Mouse (Mus musculus) forelimb bud, embryonic 11.5 days (tissue): ENCODE measurements at regions not wholly inside any gene's neighbourhood (a gene's known extent, or its start where the extent isn't known, plus 50 kb on each side); places are given as distances from the start of the nearest gene placed in this dataset.
A peak's percentile ranks its signal among the peaks of the same experiment; 100 is the strongest.

Experiments used
- DNase-seq: peaks from one replicate; pipeline ENCODE4 v3.0.0-alpha.2; 2012; ENCODE audit warnings: low read depth, low spot score

GRCm38 (mm10) chr14:73730796-73731195 lies 69.8 kb downstream of the Gm21750 start:
- DNase-seq = no peak

DNA sequence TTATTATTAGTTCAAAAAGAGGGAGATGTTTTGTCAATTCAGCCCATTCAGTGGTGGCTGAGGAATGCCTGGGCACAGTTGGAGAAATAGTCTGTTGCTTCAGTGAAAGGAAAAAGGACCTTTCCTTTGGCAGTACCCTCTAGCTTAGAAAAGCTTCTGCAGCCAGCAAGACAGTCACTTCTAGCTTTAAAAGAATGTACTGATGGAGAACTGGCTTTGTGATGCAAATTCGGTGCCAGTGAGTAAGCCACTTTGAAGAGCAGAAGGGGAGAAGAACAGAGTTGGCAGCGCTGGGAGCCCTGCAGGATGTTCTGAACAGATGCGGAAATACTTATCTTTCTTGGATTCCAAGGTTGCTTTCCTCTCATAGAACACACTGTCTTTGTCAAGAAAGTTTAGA lies 71.1 kb downstream of the Gm21750 start:
- DNase-seq = no peak

DNA sequence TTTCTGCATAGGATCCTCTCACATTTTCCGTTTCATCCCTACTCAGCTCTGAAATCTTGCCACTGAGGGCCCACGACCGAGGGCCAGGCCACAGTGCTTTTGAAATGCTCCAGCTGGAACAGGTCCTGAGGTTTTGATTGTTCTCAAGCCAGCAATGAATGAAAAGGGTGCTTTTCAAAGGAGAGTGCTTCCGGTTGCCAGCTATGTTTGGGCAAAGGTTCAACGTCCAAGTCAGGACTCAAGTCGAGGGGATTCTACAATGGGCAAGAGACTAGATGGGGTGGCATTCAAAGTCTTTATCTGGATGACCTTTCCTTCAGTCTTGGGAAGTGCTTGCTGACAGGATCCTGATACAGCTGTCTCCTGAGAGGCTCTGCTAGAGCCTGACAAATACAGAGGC lies 89.8 kb downstream of the Gm21750 start:
- no peak for DNase-seq

DNA sequence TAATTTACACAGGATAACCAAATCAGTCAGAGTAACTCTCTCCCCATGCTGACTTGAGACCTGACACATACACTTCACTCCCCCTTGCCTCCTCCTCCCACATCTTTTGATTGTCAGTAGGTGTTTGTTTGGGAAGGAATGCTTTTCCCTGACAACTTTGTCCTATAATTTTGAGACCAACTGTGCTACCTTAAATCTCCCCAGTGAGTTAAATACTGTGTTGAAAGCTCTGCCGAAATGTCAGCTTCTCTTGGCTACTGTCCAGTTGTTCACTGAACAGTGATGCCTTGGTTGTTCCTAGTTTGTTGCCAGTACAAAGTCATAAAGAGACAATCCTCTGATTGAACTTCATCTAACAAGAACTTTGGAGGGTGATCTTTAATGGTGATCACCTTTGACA lies 99.0 kb downstream of the Gm21750 start:
- no peak for DNase-seq

DNA sequence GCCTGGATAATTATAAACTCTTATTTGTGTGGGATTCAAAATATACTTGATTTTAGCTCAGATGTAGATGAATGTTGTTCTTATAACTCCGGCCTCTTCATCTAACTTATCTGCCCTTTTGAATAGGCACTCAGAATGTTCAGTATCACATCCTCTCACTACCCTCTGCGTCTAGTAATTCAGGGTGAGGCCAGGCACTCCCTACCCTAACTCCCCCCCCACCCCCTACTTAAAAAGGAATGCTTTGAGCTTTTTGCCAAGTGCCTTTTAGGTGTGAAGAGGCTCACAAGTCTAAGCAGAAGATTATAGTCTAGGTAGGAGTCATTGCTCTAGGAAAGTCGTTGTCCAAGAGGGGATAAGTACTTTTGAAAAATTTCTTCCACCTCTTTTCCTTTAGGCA lies 111.9 kb downstream of the Gm21750 start:
- no peak for DNase-seq

GRCm38 (mm10) chr14:73773810-73774209 lies 112.8 kb downstream of the Gm21750 start:
- no peak for DNase-seq

DNA sequence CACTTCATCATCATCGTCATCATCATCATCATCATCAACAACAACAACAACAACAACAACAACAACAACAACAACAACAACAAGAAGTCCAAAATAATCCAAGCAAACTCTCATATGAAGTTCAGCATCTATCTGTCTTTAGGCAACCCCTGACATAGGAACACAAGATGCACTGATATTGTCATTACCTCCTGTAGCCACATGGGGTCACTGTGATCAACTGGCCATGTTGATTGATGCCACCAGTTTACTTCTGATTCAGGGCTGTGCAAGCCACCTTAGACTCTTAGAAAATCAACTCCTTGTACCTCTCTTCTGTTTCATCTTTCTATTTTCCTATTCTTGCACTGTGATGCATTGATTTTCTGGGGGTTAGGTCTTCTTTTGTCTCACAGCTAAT lies 115.0 kb downstream of the Gm21750 start:
- DNase-seq = peak; percentile 56

DNA sequence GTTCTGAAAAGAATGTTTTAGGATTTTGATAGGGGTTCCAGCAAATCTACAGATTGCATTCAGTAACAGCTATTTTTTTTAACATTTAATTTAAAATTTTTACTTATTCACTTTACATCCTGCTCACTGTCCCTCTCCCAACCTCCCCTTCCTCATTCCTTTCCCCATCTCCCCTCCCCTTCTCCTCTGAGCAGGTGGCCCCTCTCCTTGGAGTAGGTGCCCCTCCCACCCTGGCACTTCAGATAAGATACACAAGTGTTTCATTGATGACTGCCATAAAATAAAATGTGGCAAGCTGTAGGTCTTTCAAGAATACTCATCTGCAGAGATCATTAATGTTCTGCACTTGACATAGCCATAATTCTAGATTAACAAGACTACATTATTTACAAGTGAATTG lies 146.1 kb downstream of the Gm21750 start:
- no peak for DNase-seq

- DNase-seq = no peak
Observed at GRCm38 (mm10) chr14:73838890-73839289, 177.9 kb downstream of the Gm21750 start.

DNA sequence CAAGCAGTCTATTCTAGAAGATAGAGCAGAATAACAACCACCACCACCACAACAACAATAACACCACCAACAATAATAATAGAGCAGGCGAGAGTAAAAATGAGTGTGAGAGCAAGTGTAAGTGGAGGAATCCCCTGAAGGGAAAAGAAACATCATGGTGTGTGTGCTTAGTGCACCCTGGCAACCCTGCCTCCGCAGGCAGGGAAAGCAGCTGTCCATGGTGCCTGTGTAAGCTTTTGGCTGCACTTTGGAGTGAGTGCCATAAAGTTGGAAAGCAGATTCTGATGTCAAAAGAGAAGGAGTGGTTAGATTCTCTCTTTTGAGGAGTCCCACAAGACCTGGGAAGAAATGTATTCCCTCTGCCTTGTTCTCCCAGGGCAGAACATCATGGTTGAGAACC lies 200.8 kb downstream of the Gm21750 start:
- DNase-seq = peak; percentile 19

DNA sequence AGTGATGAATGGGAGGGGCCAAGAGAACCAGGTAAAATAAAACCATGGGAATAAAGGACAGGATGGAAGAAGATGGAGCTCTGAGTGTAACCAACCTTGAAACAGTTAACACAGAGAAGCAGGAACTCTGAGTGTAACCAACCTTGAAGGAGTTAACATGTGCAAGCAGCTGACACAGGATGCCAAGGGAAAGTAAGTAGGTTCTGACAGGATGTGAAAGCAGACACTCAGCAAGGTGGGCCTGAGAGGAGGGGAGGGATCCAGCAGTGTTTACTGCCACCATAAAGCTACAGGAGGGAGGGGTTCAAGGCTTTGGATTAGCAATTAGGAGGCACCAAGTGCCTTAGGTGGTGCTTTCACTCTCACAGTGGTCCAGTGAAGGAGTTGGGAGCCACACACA lies 213.3 kb downstream of the Gm21750 start:
- peak; percentile 24 for DNase-seq

DNA sequence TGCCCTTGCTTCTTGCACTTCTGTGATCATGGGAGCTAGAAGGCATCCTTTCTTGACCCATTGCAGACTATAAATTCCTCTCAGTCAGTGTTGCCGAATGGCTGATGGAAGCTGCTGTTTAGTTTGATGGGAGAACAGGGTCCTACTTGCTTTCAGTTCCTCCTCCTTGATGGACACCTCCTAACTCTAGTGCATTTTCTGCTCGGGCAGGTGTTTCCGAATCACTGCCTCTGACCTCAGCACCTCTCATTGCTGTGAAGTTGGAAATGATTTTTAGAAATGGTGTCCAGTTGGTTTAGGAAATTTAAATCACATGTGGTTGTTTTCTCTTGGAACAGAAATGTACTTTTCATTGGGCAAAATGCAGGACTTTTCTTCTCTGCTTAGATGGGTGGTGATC lies 214.9 kb downstream of the Gm21750 start:
- no peak for DNase-seq

DNA sequence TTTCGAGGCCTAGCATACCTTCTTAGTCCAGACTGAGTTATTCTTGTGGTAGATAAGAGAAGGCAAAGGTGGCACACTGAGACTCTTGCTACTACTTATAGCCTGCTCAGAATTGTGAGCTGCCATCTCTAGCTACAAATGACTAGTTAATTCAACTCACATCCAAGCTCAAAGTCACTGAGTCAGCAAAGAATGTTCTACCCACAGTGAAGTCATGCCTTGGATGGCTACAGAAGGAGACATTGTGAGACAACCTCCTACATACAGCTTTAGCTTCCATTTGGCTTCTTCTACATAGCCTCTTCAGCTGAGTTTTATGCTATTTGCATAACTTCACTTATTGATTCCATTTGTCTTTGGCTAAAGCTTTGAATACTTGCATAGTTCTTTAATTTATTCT lies 217.2 kb downstream of the Gm21750 start:
- no peak for DNase-seq

DNA sequence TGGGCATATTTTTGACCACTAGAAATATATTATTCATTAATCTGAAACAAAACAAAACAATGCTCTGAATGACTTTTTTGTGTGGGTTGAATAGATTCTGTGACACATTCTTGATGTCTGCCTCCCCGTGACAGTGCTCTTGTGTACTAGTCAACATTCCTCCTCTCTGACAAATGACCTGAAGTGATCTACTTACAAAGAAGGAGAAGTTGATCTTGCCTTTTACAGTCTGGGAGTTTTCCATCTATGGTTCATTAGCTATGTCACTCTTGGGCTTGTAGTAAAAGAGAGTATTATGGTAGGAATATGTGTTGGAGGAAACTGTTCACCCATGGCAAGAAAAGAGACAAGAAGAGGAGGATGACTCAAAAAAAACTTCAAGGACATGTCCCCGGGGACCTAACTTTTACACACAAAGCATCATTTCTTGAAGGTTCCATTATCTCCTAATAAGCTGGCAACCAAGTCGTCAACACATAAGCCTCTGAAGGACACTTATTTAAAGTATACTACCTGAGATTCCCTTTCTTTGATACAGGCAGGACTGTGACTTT lies 217.9 kb downstream of the Gm21750 start:
- DNase-seq = no peak

DNA sequence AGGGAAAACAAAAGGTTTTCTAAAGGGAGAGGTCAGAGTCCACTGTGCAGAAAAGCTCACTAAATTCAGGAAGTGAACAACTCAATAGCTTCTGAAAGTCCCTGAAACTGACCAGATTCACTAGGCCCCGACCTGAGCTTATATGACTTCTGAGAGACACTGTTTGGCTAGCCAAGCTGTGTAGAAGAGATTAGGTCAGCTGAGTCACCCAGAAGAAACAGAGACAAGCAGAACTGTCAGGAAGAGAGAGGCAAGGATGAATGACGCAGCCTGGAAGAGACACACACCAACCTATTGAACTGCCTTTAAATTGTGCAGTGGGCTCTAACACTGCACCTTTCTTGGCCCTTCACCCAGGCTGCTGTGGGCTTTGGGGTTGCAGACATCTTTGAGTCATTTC lies 230.4 kb downstream of the Gm21750 start:
- no peak for DNase-seq

GRCm38 (mm10) chr14:73894844-73895243 lies 233.8 kb downstream of the Gm21750 start:
- DNase-seq = no peak

- DNase-seq = no peak
Observed at GRCm38 (mm10) chr14:73895266-73895665, 234.2 kb downstream of the Gm21750 start.

GRCm38 (mm10) chr14:73899078-73899477 lies 238.1 kb downstream of the Gm21750 start:
- no peak for DNase-seq

DNA sequence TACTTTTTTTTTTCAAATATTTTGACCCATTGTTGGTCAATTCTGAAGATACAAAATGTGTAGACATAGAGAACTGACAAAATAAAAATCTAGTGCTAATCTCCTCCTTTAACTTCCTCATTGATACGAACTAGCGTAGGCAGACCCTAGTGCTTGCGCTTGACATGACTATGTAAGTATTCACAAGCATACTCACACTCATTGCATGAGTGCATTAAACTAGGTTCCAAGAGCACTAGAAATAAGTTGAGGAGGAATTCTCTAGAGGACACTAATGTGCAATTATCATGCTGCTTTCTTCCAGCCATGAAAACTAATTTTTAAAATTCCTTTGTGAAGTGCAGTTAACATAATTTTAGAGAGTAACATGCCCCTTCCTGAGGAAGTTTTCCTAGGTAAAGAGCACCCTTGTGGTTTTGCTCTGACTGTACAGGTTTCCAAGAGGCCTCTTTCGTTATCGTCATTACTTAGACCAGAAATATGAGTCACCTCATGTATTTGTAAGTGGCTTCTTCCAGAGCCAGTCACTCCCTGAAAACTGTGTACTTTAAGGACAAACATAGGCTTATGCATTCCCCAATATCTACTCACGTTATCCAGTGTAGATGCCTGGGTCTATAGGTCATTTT lies 241.2 kb downstream of the Gm21750 start:
- no peak for DNase-seq

GRCm38 (mm10) chr14:73913756-73914448 lies 252.9 kb downstream of the Gm21750 start:
- DNase-seq = no peak

DNA sequence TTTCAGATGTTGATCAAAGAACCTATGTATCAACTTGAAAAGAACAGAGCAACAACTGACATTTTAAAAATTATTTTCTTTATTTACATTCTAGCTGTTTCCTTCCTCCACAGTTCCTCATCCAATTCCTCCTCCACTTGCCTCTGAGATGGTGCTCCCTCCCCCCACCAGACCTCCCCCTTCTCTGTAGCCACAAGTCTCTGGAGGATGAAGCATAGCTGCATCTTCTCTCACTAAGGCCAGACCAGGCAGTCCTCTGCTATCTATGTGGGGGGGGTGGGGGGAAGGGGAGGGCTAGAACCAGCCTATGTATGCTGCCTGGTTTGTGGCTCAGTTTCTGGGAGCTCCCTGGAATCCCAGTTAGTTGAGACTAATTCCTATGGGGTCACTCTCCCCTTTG lies 255.0 kb downstream of the Gm21750 start:
- DNase-seq = no peak

DNA sequence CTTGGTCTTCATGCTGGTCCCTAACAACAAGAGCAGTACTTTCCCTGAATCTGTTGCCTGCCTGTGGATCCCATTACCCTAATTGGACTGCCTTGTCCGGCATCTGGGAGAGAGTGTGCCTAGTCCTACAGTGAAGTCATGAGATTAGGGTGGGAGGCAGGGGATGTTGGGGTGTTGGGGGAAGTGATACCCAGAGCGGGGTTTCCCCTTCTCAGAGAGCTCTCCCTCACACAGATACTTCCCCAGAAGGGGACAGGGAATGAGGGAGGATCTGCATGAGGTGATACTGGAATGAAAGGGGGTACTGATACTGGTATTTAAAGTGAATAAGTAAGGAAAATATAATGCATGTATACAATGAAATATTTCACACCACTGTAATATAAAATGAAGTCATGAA lies 270.1 kb downstream of the Gm21750 start:
- DNase-seq = no peak

DNA sequence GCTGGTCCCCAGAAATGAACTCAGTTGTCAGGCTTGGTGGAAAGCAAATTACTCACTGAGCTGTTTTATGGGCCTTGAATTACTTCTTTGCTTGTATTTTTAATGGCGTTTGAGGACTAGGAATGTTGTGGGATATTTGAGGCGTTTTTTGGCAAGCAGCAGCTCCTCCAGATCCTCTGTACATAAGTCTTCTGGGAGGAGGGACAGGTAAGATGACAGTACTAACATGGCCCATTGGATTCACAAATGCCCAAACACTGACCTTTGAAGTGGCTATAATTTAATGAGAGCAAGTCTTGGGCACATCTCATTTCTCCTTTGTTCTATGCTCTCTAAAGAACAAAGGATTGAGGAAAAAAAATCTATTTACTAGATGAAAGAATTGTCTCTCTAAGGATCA lies 286.3 kb downstream of the Gm21750 start:
- no peak for DNase-seq
